In the genomic region with DNA sequence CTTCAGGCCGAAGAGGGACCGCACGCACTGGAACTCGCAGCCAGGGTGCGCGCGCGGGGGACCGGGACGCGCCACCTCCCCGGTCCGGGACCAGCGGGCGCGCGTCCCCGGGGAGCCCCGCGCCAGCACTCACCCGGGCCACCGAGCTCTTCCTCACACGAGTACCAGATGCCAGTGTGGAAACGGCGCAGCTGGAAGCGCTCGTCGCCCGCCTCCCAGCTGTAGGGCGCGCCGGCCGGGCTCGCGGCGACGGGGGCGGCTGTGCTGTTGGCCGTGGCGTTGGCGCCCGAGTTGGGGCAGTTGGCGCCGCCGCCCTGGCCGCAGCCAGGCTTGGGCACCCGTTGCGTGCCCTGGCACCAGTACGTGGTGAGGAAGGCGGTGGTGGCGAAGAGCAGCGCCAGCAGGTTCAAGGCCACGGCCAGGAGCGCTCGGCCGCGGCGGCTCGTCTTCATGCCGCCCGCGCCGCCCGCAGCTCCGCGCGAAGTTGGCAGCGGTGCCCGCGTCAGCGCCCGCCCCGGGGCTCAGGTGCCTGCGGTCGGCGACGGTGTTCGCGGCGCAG, we compare ENCODE assay signal across 9 mouse cellular contexts. TPM values are rescaled to one million over a fixed set of nuclear protein-coding genes. Genes with fewer than 3 reads are reported as not detected.
DNase-seq lines count a peak whose midpoint lies in the region; ATAC-seq and TF ChIP-seq lines count a peak whose summit lies in the region.
"Had no signal": no experiment of that assay in that cellular context is flagged by ENCODE, and none has a peak within 500 bp of the region (broad histone marks: within the 10 kb centered on the region; RNA-seq: fewer than 3 reads in every experiment).

No protein-coding gene starts in this region.

- peaks cover 10% of the 10 kb centered on the region; the same call in 1 of the 2 replicates for H3K4me1 ChIP-seq in kidney, postnatal 0 days (replicated peaks; ENCODE audit: insufficient read depth, low read length)
- H3K4me1 ChIP-seq in embryonic facial prominence, embryonic 12.5 days, result peaks cover 15% of the 10 kb centered on the region
- peaks cover 37% of the 10 kb centered on the region for H3K4me1 ChIP-seq in hindbrain, embryonic 16.5 days (ENCODE audit: control insufficient read depth, insufficient read depth, low read depth, low read length)
- H3K4me1 ChIP-seq in neural tube, embryonic 11.5 days (ENCODE audit: control insufficient read depth, insufficient read depth, low read length), result 0 out of 2 replicates have a peak, but pooled peaks cover 2% of the 10 kb centered on the region

- 0 out of 2 replicates have a peak overlapping the region, but pooled peaks have one; percentile 23 for H3K9ac ChIP-seq in kidney, postnatal 0 days (ENCODE audit: low read depth, low read length)
- H3K9ac ChIP-seq in embryonic facial prominence, embryonic 12.5 days, result peak overlapping the region; percentile 58
- peak overlapping the region; percentile 80 for H3K9ac ChIP-seq in hindbrain, embryonic 16.5 days (ENCODE audit: low read depth, low read length)
- H3K9ac ChIP-seq in neural tube, embryonic 11.5 days (ENCODE audit: low read length), result peak overlapping the region; percentile 46

- H3K27ac ChIP-seq in kidney, postnatal 0 days, result no peak overlapping the region
- H3K27ac ChIP-seq in embryonic facial prominence, embryonic 12.5 days, result no peak overlapping the region
- peak overlapping the region; percentile 71 for H3K27ac ChIP-seq in hindbrain, embryonic 16.5 days (ENCODE audit: low read depth, low read length)
- H3K27ac ChIP-seq in neural tube, embryonic 11.5 days (ENCODE audit: low read depth, low read length), result no peak overlapping the region

- peak overlapping the region; percentile 52 for H3K4me3 ChIP-seq in kidney, postnatal 0 days (replicated peaks; ENCODE audit: low read depth, low read length)
- H3K4me3 ChIP-seq in embryonic facial prominence, embryonic 12.5 days, result peak overlapping the region; percentile 59
- H3K4me3 ChIP-seq in hindbrain, embryonic 16.5 days (ENCODE audit: low read length), result peak overlapping the region; percentile 60
- peak overlapping the region; percentile 49 for H3K4me3 ChIP-seq in neural tube, embryonic 11.5 days (ENCODE audit: low read depth, low read length)

- ATAC-seq in kidney, postnatal 0 days (replicated peaks; ENCODE audit: low FRiP score, low read depth), result no peak
- no peak for ATAC-seq in embryonic facial prominence, embryonic 12.5 days (ENCODE audit: insufficient number of reproducible peaks, insufficient read depth, low FRiP score, low TSS enrichment)
- ATAC-seq in hindbrain, embryonic 16.5 days, result peak; percentile 26
- ATAC-seq in neural tube, embryonic 11.5 days (ENCODE audit: insufficient read depth, low FRiP score, low TSS enrichment), result 0 out of 2 replicates have a peak, but pooled peaks have one; percentile 27
- ATAC-seq: Patski had no signal

- peaks cover 40% of the 10 kb centered on the region for H3K27me3 ChIP-seq in kidney, postnatal 0 days (ENCODE audit: insufficient read depth, low read length)
- H3K27me3 ChIP-seq in embryonic facial prominence, embryonic 12.5 days, result peaks cover 66% of the 10 kb centered on the region
- H3K27me3 ChIP-seq in hindbrain, embryonic 16.5 days (replicated peaks; ENCODE audit: control insufficient read depth, insufficient read depth, low read length), result 0 out of 2 replicates have a peak, but pooled peaks cover 2% of the 10 kb centered on the region
- H3K27me3 ChIP-seq in neural tube, embryonic 11.5 days (ENCODE audit: control insufficient read depth, insufficient read depth, low read length), result peaks cover 39% of the 10 kb centered on the region

- H3K4me2 ChIP-seq in kidney, postnatal 0 days (ENCODE audit: low read length), result peak overlapping the region; percentile 84
- peak overlapping the region; percentile 99 for H3K4me2 ChIP-seq in embryonic facial prominence, embryonic 12.5 days (replicated peaks)
- peak overlapping the region; percentile 93 for H3K4me2 ChIP-seq in hindbrain, embryonic 16.5 days (ENCODE audit: low read length)
- peak overlapping the region; percentile 84 for H3K4me2 ChIP-seq in neural tube, embryonic 11.5 days (ENCODE audit: low read depth)

- no peak for TF ChIP-seq CTCF in kidney, postnatal 0 days (IDR thresholded peaks at IDR 0.05; ENCODE audit: low read depth)

- WGBS in kidney, postnatal 0 days, result under 1% methylated on average over 78 of the region's 80 CpGs
- under 1% methylated on average over 80 of the region's 80 CpGs for WGBS in embryonic facial prominence, embryonic 12.5 days
- WGBS in hindbrain, embryonic 16.5 days, result under 1% methylated on average over 52 of the region's 80 CpGs
- WGBS in neural tube, embryonic 11.5 days, result under 1% methylated on average over 73 of the region's 80 CpGs

- no peak for DNase-seq in kidney, postnatal 0 days (ENCODE audit: low spot score)
- no peak for DNase-seq in kidney, adult 18-20 months
- peak; percentile 58 for DNase-seq in adrenal gland, postnatal 25 days
- no peak for DNase-seq in neural tube, embryonic 11.5 days (ENCODE audit: low spot score)
- DNase-seq in thymus, adult 18-20 months, result no peak
- no peak for DNase-seq in left cerebral cortex, adult 8-10 months (ENCODE audit: low spot score in 2 of 2)

- H3K9me3 ChIP-seq in kidney, postnatal 0 days (replicated peaks; ENCODE audit: low read length), result no peaks in the 10 kb centered on the region
- H3K9me3 ChIP-seq in embryonic facial prominence, embryonic 12.5 days, result no peaks in the 10 kb centered on the region
- no peaks in the 10 kb centered on the region for H3K9me3 ChIP-seq in hindbrain, embryonic 16.5 days (ENCODE audit: control insufficient read depth, low read length)
- no peaks in the 10 kb centered on the region for H3K9me3 ChIP-seq in neural tube, embryonic 11.5 days (ENCODE audit: control insufficient read depth, low read length)

- H3K36me3 ChIP-seq in kidney, postnatal 0 days (ENCODE audit: insufficient read depth, low read length), result no peaks in the 10 kb centered on the region
- H3K36me3 ChIP-seq in embryonic facial prominence, embryonic 12.5 days, result no peaks in the 10 kb centered on the region
- H3K36me3 ChIP-seq in hindbrain, embryonic 16.5 days (ENCODE audit: control insufficient read depth, insufficient read depth, low read length), result no peaks in the 10 kb centered on the region
- H3K36me3 ChIP-seq in neural tube, embryonic 11.5 days (ENCODE audit: control insufficient read depth, insufficient read depth, low read length), result no peaks in the 10 kb centered on the region

RNA-seq across cellular contexts. Expression of gene Gsg1l, which starts 0.4 kb away (rescaled TPM):
- 0.72 and 0.78 TPM in 2 replicates for polyA plus RNA-seq in kidney, postnatal 0 days (2015; fragmentation: Nextera tagmentation; extraction: Ambion mirVana)
- 52.1 and 77.9 TPM in 2 replicates for total RNA-seq in adrenal gland, postnatal 25 days (2021)
- polyA plus RNA-seq in embryonic facial prominence, embryonic 12.5 days (2016; fragmentation: Nextera tagmentation; extraction: Ambion mirVana), result 1.2 and 1.4 TPM in 2 replicates
- polyA plus RNA-seq in hindbrain, embryonic 16.5 days (2015; fragmentation: Nextera tagmentation; extraction: Ambion mirVana), result 16.9 and 20.3 TPM in 2 replicates
- polyA plus RNA-seq in neural tube, embryonic 11.5 days (2014; fragmentation: Nextera tagmentation; extraction: Ambion mirVana), result 5.8 and 7.0 TPM in 2 replicates
- total RNA-seq in left cerebral cortex, adult 8-10 months (2022), result 10 to 100 TPM; 68.2 to 76.7 (median 73.7) TPM
- polyA plus RNA-seq: Patski had no signal

Comparison
In these comparisons a context has a peak if more than half of its experiments do, and no peak if none do; other contexts are left out.
1. ATAC-seq: peak in hindbrain, embryonic 16.5 days (single experiment) and neural tube, embryonic 11.5 days (single experiment); none in kidney, postnatal 0 days (single experiment) and embryonic facial prominence, embryonic 12.5 days (single experiment).
2. H3K9ac ChIP-seq: peak in every context shown above with its lines; median percentile 80 in hindbrain, embryonic 16.5 days; 58 in embryonic facial prominence, embryonic 12.5 days; 46 in neural tube, embryonic 11.5 days; 23 in kidney, postnatal 0 days.
3. Peak in every context shown above with its lines, with median percentiles within 50 percentile points of each other: H3K4me2 ChIP-seq and H3K4me3 ChIP-seq.